Mouse (Mus musculus) Patski (cell line): ENCODE data around the gene Hrg. TPM values are rescaled to one million over a fixed set of nuclear protein-coding genes. Genes with fewer than 3 reads are reported as not detected.

Experiments
- ATAC-seq: fragments of 100-300 bp; one replicate; pipeline ENCODE4 v1.8.0; 2021
- CTCF ChIA-PET: fragments of 350-600 bp; sonication (Branson Sonifier 250); formaldehyde crosslinking; loops from one replicate; lab custom pipeline; 2022; ENCODE audit warnings: inconsistent platforms; lab: Charles Lee
- POLR2A ChIA-PET: fragments of 350-600 bp; sonication (Branson Sonifier 250); formaldehyde crosslinking; loops from one replicate; lab custom pipeline; 2022; ENCODE audit warnings: antibody characterized with exemption, inconsistent platforms; lab: Charles Lee
- DNase-seq: peaks from one replicate; pipeline ENCODE4 v3.0.0-alpha.2; 2011; ENCODE audit warnings: low read depth, low spot score
- H3K27me3 ChIP-seq: fragments of 371-371 bp; one replicate; pipeline ENCODE4 v1.5.1; 2021
- CTCF ChIP-seq: fragments of 100-300 bp; IDR thresholded peaks from one replicate; pipeline ENCODE4 v1.5.1; 2021
- in situ Hi-C: fragments of 300-500 bp; cut with MboI; formaldehyde crosslinking; loops from 3 replicates; pipeline ENCODE4 v1.11.1; 2018; ENCODE audit warnings: low pct_unique_long_range_greater_than_20kb, mixed read lengths
- polyA plus RNA-seq: library from polyadenylated mRNA; unstranded; gene quantifications from one replicate; pipeline ENCODE4 v1.2.3, GENCODE M21; 2021

Hrg gene
- not detected for polyA plus RNA-seq

- DNase-seq (no peak), ATAC-seq (no peak)
- TF ChIP-seq CTCF: no peak
- ChIA-PET CTCF (no interaction called here), POLR2A (interaction anchor here (0.6 kb wide), 1 partner anchor 35 kb away, joined by 3 read pairs; no protein-coding TSS in a partner anchor)
- H3K27me3 ChIP-seq: peaks cover 3% of the 10 kb centered on the region
- in situ Hi-C loops: loop anchor here (5.0 to 10.0 kb wide), 2 partner anchors 74 to 386 kb away; no protein-coding TSS in a partner anchor
Measured at GRCm38 (mm10) chr16:22950840-22951395, at the start of gene Hrg. Gene Hrg, plus strand, starts transcription at chr16:22951072.

GRCm38 (mm10) chr16:22901326-22901725 is 49.5 kb upstream of the Hrg start:
- in situ Hi-C loops: no loop called here
- no peak for ATAC-seq

GRCm38 (mm10) chr16:22909290-22909689 is 41.6 kb upstream of the Hrg start:
- ChIA-PET POLR2A (no interaction called here), CTCF (no interaction called here)
- TF ChIP-seq CTCF: no peak
- DNase-seq (no peak), ATAC-seq (no peak)
- in situ Hi-C loops: no loop called here
- peaks cover under 1% of the 10 kb centered on the region for H3K27me3 ChIP-seq

More at GRCm38 (mm10) chr16:22901326-22901725, 49.5 kb upstream of the Hrg start:
- no peak for DNase-seq
- ChIA-PET CTCF (interaction anchor here (1.1 kb wide), 1 partner anchor 17 kb away, joined by 3 read pairs; the partner anchor contains the start of gene Fetub), POLR2A (no interaction called here)
- peaks cover 13% of the 10 kb centered on the region for H3K27me3 ChIP-seq
- TF ChIP-seq CTCF: no peak

GRCm38 (mm10) chr16:22911986-22912385 is 38.9 kb upstream of the Hrg start:
- H3K27me3 ChIP-seq: no peaks in the 10 kb centered on the region
- CTCF ChIA-PET: no interaction called here
- no peak for TF ChIP-seq CTCF
- POLR2A ChIA-PET: no interaction called here
- DNase-seq (no peak), ATAC-seq (no peak)
- in situ Hi-C loops: no loop called here

GRCm38 (mm10) chr16:22912886-22913285 is 38.0 kb upstream of the Hrg start:
- CTCF ChIA-PET: no interaction called here
- POLR2A ChIA-PET: no interaction called here
- DNase-seq: no peak
- H3K27me3 ChIP-seq: no peaks in the 10 kb centered on the region
- peak; percentile 16 for TF ChIP-seq CTCF
- no peak for ATAC-seq
- in situ Hi-C loops: no loop called here

GRCm38 (mm10) chr16:22914276-22914675 is 36.6 kb upstream of the Hrg start:
- H3K27me3 ChIP-seq: no peaks in the 10 kb centered on the region
- in situ Hi-C loops: no loop called here
- ATAC-seq: no peak
- TF ChIP-seq CTCF: no peak
- ChIA-PET POLR2A (no interaction called here), CTCF (no interaction called here)
- DNase-seq: no peak

GRCm38 (mm10) chr16:22918034-22918433 is 32.8 kb upstream of the Hrg start, which contains the start of gene Fetub:
Gene Fetub, plus strand, starts transcription at chr16:22918334.
- DNase-seq: no peak
- CTCF ChIA-PET: interaction anchor here (1.3 to 1.6 kb wide), 2 partner anchors 14 to 17 kb away, joined by 3 read pairs; no protein-coding TSS in a partner anchor
- in situ Hi-C loops: no loop called here
- no peak for ATAC-seq
- no peak for TF ChIP-seq CTCF
- POLR2A ChIA-PET: no interaction called here
- H3K27me3 ChIP-seq: no peaks in the 10 kb centered on the region

GRCm38 (mm10) chr16:22918664-22919312 is 32.1 kb upstream of the Hrg start:
- ATAC-seq: no peak
- TF ChIP-seq CTCF: no peak
- H3K27me3 ChIP-seq: no peaks in the 10 kb centered on the region
- CTCF ChIA-PET: interaction anchor here (1.3 to 1.6 kb wide), 2 partner anchors 15 to 18 kb away, joined by 3 read pairs; no protein-coding TSS in a partner anchor
- in situ Hi-C loops: no loop called here
- POLR2A ChIA-PET: no interaction called here
- DNase-seq: no peak

GRCm38 (mm10) chr16:22919971-22920854 is 30.7 kb upstream of the Hrg start:
- in situ Hi-C loops: no loop called here
- DNase-seq: no peak
- POLR2A ChIA-PET: no interaction called here
- no peaks in the 10 kb centered on the region for H3K27me3 ChIP-seq
- no peak for ATAC-seq
- CTCF ChIA-PET: interaction anchor here (1.3 to 1.4 kb wide), 2 partner anchors 10 to 42 kb away, joined by 3 to 4 read pairs; no protein-coding TSS in a partner anchor
- TF ChIP-seq CTCF: no peak

- H3K27me3 ChIP-seq: no peaks in the 10 kb centered on the region
- ChIA-PET POLR2A (no interaction called here), CTCF (interaction anchor here (1.1 to 1.3 kb wide), 4 partner anchors 9 to 21 kb away, joined by 3 to 5 read pairs (median 3); no protein-coding TSS in a partner anchor)
- ATAC-seq: no peak
- TF ChIP-seq CTCF: no peak
- in situ Hi-C loops: no loop called here
- no peak for DNase-seq
Measured at GRCm38 (mm10) chr16:22921761-22922160, 29.1 kb upstream of the Hrg start.
